Mouse (Mus musculus): ENCODE measurements around the gene Nav2. TPM values are rescaled to one million over a fixed set of nuclear protein-coding genes. Genes with fewer than 3 reads are reported as not detected.

Nav2 gene
- polyA plus RNA-seq, 1 experiment from 2014 or later, result 7.5 TPM

DNA sequence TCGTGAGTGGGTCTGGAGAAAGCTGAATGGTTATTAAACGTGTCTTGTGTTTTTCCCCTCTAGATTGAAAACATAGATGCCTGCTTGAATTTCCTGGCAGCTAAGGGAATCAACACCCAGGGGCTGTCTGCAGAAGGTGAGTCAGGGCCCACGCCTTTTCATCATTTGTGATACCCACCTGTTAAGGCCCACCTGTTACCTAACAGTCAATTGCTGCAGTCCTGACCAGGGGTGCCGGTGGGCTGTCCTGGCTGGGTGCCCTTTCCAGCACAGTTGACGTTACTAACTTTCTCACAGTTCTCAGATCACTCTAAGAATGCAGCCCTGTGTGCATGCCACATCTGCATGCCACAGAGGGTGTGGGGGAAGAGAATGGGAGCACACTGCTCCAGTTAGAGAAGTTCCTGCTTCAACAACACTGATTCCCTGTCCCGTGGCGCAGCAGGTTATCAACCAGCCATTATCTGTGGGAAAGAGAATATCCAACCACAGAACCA, 489.6 kb downstream of the Nav2 start:
- Histone ChIP-seq H3K4me3 (ENCODE audit: low read depth, low read length) (no peak overlapping the region), H3K4me2 (ENCODE audit: low read depth, severe bottlenecking) (no peak overlapping the region), H3K9ac (ENCODE audit: low read length) (no peak overlapping the region), H3K9me3 (ENCODE audit: control insufficient read depth, low read length) (no peaks in the 10 kb centered on the region), H3K36me3 (ENCODE audit: control insufficient read depth, insufficient read depth, low read length) (no peaks in the 10 kb centered on the region), H3K4me1 (ENCODE audit: control insufficient read depth, insufficient read depth, low read length) (peaks cover 3% of the 10 kb centered on the region; the same call in 1 of the 2 replicates), H3K27ac (replicated peaks; ENCODE audit: low read depth, low read length) (no peak overlapping the region), H3K27me3 (ENCODE audit: control insufficient read depth, insufficient read depth, low read length) (no peaks in the 10 kb centered on the region)
- ATAC-seq (ENCODE audit: insufficient number of reproducible peaks, low FRiP score, low TSS enrichment, low read depth), result no peak
- 79% methylated on average over 7 of the region's 7 CpGs for WGBS
- DNase-seq (ENCODE audit: low spot score), result no peak

DNA sequence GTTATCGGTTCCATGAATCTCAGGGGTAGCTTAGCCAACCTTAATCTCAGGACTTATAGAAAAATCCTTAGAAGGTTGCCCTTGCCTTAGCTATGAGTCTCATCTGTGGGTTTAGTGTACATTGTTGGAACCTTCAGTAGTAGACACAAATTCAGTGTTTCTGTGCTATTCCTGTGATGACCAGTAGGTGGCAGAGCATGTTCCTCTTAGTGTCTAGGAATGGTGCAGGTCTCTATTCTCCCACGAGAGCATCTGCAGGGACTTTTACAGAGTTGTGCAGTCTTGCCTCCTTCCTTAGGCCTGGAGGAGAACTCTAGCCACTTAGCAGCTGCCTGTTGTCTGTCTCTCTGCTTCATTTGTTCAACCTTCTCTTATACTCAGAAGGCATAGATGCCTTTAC, 490.8 kb downstream of the Nav2 start:
- no peak overlapping the region for H3K4me3 ChIP-seq (ENCODE audit: low read depth, low read length)
- ATAC-seq (ENCODE audit: insufficient number of reproducible peaks, low FRiP score, low TSS enrichment, low read depth) (0 out of 2 replicates have a peak, but pooled peaks have one; percentile 32), DNase-seq (ENCODE audit: low spot score) (peak; percentile 76)
- no peaks in the 10 kb centered on the region for H3K4me1 ChIP-seq (ENCODE audit: control insufficient read depth, insufficient read depth, low read length)
- H3K4me2 ChIP-seq (ENCODE audit: low read depth, severe bottlenecking), result no peak overlapping the region
- H3K27ac ChIP-seq (replicated peaks; ENCODE audit: low read depth, low read length), result no peak overlapping the region
- WGBS, result 33% methylated on average over 2 of the region's 2 CpGs
- no peaks in the 10 kb centered on the region for H3K9me3 ChIP-seq (ENCODE audit: control insufficient read depth, low read length)
- no peaks in the 10 kb centered on the region for H3K27me3 ChIP-seq (ENCODE audit: control insufficient read depth, insufficient read depth, low read length)
- H3K36me3 ChIP-seq (ENCODE audit: control insufficient read depth, insufficient read depth, low read length), result no peaks in the 10 kb centered on the region
- H3K9ac ChIP-seq (ENCODE audit: low read length), result no peak overlapping the region

DNA sequence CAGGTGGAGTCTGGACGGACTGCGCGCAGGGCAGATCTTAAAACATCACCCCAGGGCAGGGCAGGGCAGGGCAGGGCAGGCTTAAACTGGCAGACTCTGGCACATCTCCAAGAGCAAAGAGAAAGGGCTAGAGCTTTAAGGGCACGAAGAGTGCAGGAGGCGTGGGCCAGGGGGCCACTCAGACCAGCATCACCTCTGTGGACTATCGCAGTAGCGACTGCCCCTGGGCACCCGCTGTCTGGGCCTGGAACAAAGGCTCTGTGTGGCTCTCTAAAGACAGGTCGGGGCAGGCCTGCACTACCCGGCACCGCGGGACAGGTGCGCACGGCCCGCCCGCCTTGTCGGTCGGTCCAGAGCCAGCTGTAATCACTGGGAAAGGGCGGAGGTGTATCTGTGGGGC, 491.9 kb downstream of the Nav2 start:
- Histone ChIP-seq H3K27ac (replicated peaks; ENCODE audit: low read depth, low read length) (no peak overlapping the region), H3K4me3 (ENCODE audit: low read depth, low read length) (no peak overlapping the region), H3K9me3 (ENCODE audit: control insufficient read depth, low read length) (no peaks in the 10 kb centered on the region), H3K9ac (ENCODE audit: low read length) (no peak overlapping the region), H3K27me3 (ENCODE audit: control insufficient read depth, insufficient read depth, low read length) (no peaks in the 10 kb centered on the region), H3K4me2 (ENCODE audit: low read depth, severe bottlenecking) (no peak overlapping the region), H3K4me1 (ENCODE audit: control insufficient read depth, insufficient read depth, low read length) (no peaks in the 10 kb centered on the region), H3K36me3 (ENCODE audit: control insufficient read depth, insufficient read depth, low read length) (no peaks in the 10 kb centered on the region)
- DNase-seq (ENCODE audit: low spot score) (no peak), ATAC-seq (ENCODE audit: insufficient number of reproducible peaks, low FRiP score, low TSS enrichment, low read depth) (0 out of 2 replicates have a peak, but pooled peaks have one; percentile 40)
- WGBS, result 79% methylated on average over 19 of the region's 19 CpGs

DNA sequence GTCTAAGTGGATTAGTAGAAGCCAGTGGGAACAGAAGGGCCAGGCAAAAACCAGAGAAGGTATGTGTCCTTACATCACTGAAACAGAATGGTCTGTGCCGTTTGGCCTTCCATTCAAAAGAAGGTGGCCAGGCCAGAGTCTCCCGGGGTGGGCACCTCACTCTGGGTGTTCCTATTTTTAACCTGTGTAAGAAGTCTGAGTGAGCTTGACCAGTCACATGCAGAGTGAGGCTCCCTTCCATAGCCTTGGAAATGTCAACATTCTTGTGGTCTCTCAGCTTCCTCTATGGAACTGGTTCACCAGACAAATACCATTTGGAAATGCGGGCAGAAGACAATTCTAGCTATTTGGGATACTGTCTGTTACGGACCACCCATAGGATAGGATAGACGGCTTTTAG, 494.0 kb downstream of the Nav2 start:
- no peak for DNase-seq (ENCODE audit: low spot score)
- Histone ChIP-seq H3K4me1 (ENCODE audit: control insufficient read depth, insufficient read depth, low read length) (no peaks in the 10 kb centered on the region), H3K27ac (replicated peaks; ENCODE audit: low read depth, low read length) (no peak overlapping the region), H3K4me3 (ENCODE audit: low read depth, low read length) (no peak overlapping the region), H3K27me3 (ENCODE audit: control insufficient read depth, insufficient read depth, low read length) (no peaks in the 10 kb centered on the region), H3K4me2 (ENCODE audit: low read depth, severe bottlenecking) (no peak overlapping the region), H3K9ac (ENCODE audit: low read length) (no peak overlapping the region), H3K36me3 (ENCODE audit: control insufficient read depth, insufficient read depth, low read length) (no peaks in the 10 kb centered on the region), H3K9me3 (ENCODE audit: control insufficient read depth, low read length) (no peaks in the 10 kb centered on the region)
- no peak for ATAC-seq (ENCODE audit: insufficient number of reproducible peaks, low FRiP score, low TSS enrichment, low read depth)
- 90% methylated on average over 5 of the region's 5 CpGs for WGBS

DNA sequence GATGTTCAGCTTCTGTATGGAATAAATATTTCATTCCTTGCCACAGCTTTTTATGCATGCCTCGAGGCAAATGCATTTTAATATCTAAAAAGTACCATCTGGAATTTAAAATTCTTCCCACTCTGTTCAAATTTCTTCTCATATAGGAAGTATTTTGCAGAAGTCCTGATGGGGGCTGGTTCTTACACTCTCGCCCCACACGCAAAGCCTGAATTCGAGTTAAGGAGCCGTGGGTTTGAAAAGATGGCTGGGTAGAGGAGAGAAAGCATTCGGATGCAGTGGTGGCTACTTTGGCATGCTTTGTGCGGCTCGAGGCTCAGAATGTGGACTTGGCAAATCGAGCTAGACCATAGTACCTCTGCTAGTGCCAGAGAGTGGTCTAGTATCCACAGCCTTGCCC, 499.2 kb downstream of the Nav2 start:
- H3K9me3 ChIP-seq (ENCODE audit: control insufficient read depth, low read length), result no peaks in the 10 kb centered on the region
- no peak overlapping the region for H3K9ac ChIP-seq (ENCODE audit: low read length)
- no peaks in the 10 kb centered on the region for H3K4me1 ChIP-seq (ENCODE audit: control insufficient read depth, insufficient read depth, low read length)
- no peak overlapping the region for H3K4me2 ChIP-seq (ENCODE audit: low read depth, severe bottlenecking)
- WGBS, result 91% methylated on average over 9 of the region's 9 CpGs
- DNase-seq (ENCODE audit: low spot score) (no peak), ATAC-seq (ENCODE audit: insufficient number of reproducible peaks, low FRiP score, low TSS enrichment, low read depth) (no peak)
- H3K27ac ChIP-seq (replicated peaks; ENCODE audit: low read depth, low read length), result no peak overlapping the region
- no peak overlapping the region for H3K4me3 ChIP-seq (ENCODE audit: low read depth, low read length)
- H3K36me3 ChIP-seq (ENCODE audit: control insufficient read depth, insufficient read depth, low read length), result no peaks in the 10 kb centered on the region
- H3K27me3 ChIP-seq (ENCODE audit: control insufficient read depth, insufficient read depth, low read length), result no peaks in the 10 kb centered on the region

DNA sequence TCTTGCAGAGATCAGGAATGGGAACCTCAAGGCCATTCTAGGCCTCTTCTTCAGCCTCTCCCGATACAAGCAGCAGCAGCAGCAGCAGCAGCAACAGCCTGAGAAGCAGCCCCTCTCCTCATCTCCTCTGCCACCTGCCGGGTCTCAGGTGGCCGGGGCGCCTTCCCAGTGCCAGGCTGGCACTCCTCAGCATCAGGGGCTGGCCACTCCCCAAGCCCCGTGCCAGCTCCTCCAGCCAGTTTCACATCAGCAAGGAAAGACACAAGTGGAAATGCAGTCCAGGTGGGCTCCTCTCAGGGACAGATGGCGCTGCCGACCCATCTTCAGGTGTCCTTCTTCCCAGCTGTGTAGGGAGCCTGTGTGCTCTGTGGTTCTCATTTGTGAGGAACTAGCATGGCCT, 500.1 kb downstream of the Nav2 start:
- no peak overlapping the region for H3K4me2 ChIP-seq (ENCODE audit: low read depth, severe bottlenecking)
- H3K9ac ChIP-seq (ENCODE audit: low read length), result no peak overlapping the region
- H3K4me3 ChIP-seq (ENCODE audit: low read depth, low read length), result no peak overlapping the region
- H3K27ac ChIP-seq (replicated peaks; ENCODE audit: low read depth, low read length), result no peak overlapping the region
- no peaks in the 10 kb centered on the region for H3K9me3 ChIP-seq (ENCODE audit: control insufficient read depth, low read length)
- no peak for ATAC-seq (ENCODE audit: insufficient number of reproducible peaks, low FRiP score, low TSS enrichment, low read depth)
- WGBS, result 88% methylated on average over 7 of the region's 7 CpGs
- H3K36me3 ChIP-seq (ENCODE audit: control insufficient read depth, insufficient read depth, low read length), result no peaks in the 10 kb centered on the region
- no peak for DNase-seq (ENCODE audit: low spot score)
- no peaks in the 10 kb centered on the region for H3K4me1 ChIP-seq (ENCODE audit: control insufficient read depth, insufficient read depth, low read length)
- no peaks in the 10 kb centered on the region for H3K27me3 ChIP-seq (ENCODE audit: control insufficient read depth, insufficient read depth, low read length)

DNA sequence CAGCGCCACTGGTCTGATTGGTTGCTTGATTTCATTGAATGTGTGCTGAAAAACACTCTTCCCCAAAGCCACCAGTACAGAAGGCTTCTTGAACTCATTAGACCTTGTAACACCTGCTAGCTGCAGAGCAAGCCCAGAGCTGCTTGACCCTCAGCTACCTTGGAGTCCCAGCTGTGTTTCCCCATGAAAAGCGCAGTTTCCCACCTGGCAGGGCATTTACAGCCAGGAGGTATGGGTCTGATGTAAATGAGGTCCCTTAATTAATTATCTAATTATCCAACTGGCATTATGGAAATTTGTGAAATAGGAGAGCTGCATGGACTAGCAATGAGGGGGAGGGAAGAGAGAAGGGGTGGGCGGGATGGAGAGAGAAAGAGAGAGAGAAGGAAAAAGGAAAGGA, 500.7 kb downstream of the Nav2 start:
- 79% methylated on average over 3 of the region's 3 CpGs for WGBS
- no peak for DNase-seq (ENCODE audit: low spot score)
- no peaks in the 10 kb centered on the region for H3K9me3 ChIP-seq (ENCODE audit: control insufficient read depth, low read length)
- ATAC-seq (ENCODE audit: insufficient number of reproducible peaks, low FRiP score, low TSS enrichment, low read depth), result no peak
- no peaks in the 10 kb centered on the region for H3K36me3 ChIP-seq (ENCODE audit: control insufficient read depth, insufficient read depth, low read length)
- H3K4me1 ChIP-seq (ENCODE audit: control insufficient read depth, insufficient read depth, low read length), result no peaks in the 10 kb centered on the region
- no peak overlapping the region for H3K4me2 ChIP-seq (ENCODE audit: low read depth, severe bottlenecking)
- H3K4me3 ChIP-seq (ENCODE audit: low read depth, low read length), result no peak overlapping the region
- no peak overlapping the region for H3K27ac ChIP-seq (replicated peaks; ENCODE audit: low read depth, low read length)
- no peak overlapping the region for H3K9ac ChIP-seq (ENCODE audit: low read length)
- no peaks in the 10 kb centered on the region for H3K27me3 ChIP-seq (ENCODE audit: control insufficient read depth, insufficient read depth, low read length)

DNA sequence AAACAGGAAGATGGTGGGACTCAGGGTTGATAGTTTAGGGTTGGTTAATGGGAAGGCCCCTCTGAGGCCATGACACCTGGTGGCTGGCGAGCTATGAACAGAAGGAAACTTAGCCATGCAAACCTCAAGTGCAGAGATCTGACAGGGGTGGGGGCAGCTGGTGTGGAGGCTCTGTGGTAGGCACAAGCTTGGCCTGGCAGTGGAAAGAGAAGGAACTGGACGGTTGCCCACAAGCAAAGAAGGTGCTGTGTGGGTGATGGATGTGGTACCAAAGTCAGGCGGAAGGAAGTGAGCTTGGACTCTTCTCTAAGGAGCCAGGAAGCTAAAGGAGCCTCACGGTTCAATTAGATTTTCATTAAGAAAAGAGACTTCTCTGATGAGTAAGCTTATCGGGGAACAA, 501.7 kb downstream of the Nav2 start:
- H3K9ac ChIP-seq (ENCODE audit: low read length), result no peak overlapping the region
- 89% methylated on average over 5 of the region's 5 CpGs for WGBS
- H3K27me3 ChIP-seq (ENCODE audit: control insufficient read depth, insufficient read depth, low read length), result no peaks in the 10 kb centered on the region
- H3K9me3 ChIP-seq (ENCODE audit: control insufficient read depth, low read length), result no peaks in the 10 kb centered on the region
- H3K4me2 ChIP-seq (ENCODE audit: low read depth, severe bottlenecking), result no peak overlapping the region
- H3K4me1 ChIP-seq (ENCODE audit: control insufficient read depth, insufficient read depth, low read length), result no peaks in the 10 kb centered on the region
- H3K27ac ChIP-seq (replicated peaks; ENCODE audit: low read depth, low read length), result no peak overlapping the region
- ATAC-seq (ENCODE audit: insufficient number of reproducible peaks, low FRiP score, low TSS enrichment, low read depth) (no peak), DNase-seq (ENCODE audit: low spot score) (no peak)
- H3K36me3 ChIP-seq (ENCODE audit: control insufficient read depth, insufficient read depth, low read length), result no peaks in the 10 kb centered on the region
- H3K4me3 ChIP-seq (ENCODE audit: low read depth, low read length), result no peak overlapping the region

DNA sequence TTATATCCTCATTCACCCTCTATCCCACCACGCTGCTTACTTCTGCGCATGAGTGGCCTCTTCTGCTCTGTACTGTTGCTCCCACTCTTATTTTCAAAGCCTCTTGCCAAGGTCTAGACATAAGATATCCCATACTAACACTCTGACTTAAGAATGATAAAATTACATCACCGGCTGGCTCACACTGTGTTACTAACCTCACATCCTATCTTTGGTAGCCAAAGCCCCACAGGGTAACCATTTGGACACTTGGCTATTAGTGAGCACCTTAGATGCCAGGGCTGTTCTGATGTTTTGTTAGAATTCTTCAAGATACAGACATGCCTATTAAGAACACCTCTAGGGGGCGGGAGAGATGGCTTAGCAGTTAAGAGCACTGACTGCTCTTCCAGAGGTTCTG, 502.4 kb downstream of the Nav2 start:
- Histone ChIP-seq H3K9me3 (ENCODE audit: control insufficient read depth, low read length) (no peaks in the 10 kb centered on the region), H3K27me3 (ENCODE audit: control insufficient read depth, insufficient read depth, low read length) (no peaks in the 10 kb centered on the region), H3K4me3 (ENCODE audit: low read depth, low read length) (no peak overlapping the region), H3K4me2 (ENCODE audit: low read depth, severe bottlenecking) (no peak overlapping the region), H3K36me3 (ENCODE audit: control insufficient read depth, insufficient read depth, low read length) (no peaks in the 10 kb centered on the region), H3K4me1 (ENCODE audit: control insufficient read depth, insufficient read depth, low read length) (no peaks in the 10 kb centered on the region), H3K9ac (ENCODE audit: low read length) (no peak overlapping the region), H3K27ac (replicated peaks; ENCODE audit: low read depth, low read length) (no peak overlapping the region)
- no peak for DNase-seq (ENCODE audit: low spot score)
- 93% methylated on average over 4 of the region's 4 CpGs for WGBS
- ATAC-seq (ENCODE audit: insufficient number of reproducible peaks, low FRiP score, low TSS enrichment, low read depth), result no peak
